Mouse (Mus musculus) ovary, postnatal 14 days (tissue): ENCODE results near the gene Rxfp2.

Experiments used
- DNase-seq: peaks from one replicate; pipeline ENCODE4 v3.0.0; 2022; ENCODE audit warnings: low spot score

Rxfp2 gene

DNA sequence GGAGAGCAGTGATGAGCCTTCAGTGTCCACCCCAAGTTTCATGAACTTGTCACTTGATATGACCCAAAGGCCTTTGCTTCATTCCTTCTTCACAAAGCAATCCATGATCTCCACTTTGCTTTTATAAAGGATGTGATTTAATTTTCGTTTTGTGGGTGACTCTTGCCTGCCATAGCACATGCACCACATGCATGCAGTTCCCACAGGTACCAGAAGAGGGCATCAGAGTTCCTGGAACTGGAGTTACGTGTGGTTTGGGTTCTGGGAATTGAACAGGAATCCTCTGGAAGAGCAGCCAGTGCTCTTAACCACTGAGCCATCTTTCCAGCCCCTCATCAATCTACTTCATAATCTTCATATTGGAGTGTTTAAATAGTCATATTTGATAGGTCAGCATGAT is 26.1 kb downstream of the Rxfp2 start:
- DNase-seq: no peak

- no peak for DNase-seq
These were observed 28.0 kb downstream of the Rxfp2 start for GRCm38 (mm10) chr5:150046438-150046837.

- DNase-seq: peak; percentile 12
These were observed 31.5 kb downstream of the Rxfp2 start for GRCm38 (mm10) chr5:150049946-150050345.

- DNase-seq: peak; percentile 14
These were observed 33.4 kb downstream of the Rxfp2 start for GRCm38 (mm10) chr5:150051828-150052227.

GRCm38 (mm10) chr5:150053294-150053693 is 34.8 kb downstream of the Rxfp2 start:
- DNase-seq: no peak

GRCm38 (mm10) chr5:150053956-150054355 is 35.5 kb downstream of the Rxfp2 start:
- no peak for DNase-seq

GRCm38 (mm10) chr5:150055322-150055721 is 36.8 kb downstream of the Rxfp2 start:
- DNase-seq: no peak

DNA sequence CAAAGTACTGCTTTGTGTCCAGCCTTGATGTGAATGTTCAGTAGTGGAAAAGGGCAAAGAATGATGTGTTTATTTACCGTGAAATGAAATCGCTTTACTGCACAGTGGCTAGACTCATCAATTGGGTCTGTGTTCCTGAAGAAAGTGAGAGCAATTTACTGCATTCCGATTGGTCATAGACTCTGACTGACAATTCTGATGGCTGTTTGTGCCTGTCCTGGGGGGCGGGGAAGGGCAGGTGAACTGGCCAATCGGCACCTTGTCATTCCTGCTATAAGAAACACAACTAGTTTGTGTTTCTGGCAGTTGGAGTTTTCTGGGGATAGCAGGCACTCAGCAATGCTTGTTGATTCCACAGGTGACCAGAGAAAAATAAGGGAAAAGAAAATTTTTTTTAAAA is 37.6 kb downstream of the Rxfp2 start:
- no peak for DNase-seq

DNA sequence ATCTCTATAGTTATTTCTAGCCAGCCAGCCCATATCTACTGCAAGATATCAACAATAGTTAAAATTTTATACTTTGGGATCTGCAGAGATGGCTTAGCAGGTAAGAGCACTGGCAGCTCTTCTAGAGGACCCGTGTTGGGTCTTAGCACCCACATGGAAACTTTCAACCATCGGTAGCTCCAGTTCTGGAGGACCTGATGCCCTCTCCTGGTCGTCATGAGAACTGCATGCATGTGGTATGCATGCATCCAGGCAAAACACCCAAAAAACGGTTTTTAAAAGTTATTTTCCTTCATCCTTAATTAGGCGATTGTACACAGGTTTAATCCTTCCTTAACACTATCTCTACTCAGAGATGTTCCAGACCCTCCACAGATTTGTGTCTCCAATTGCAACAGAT is 40.4 kb downstream of the Rxfp2 start:
- DNase-seq: no peak

DNA sequence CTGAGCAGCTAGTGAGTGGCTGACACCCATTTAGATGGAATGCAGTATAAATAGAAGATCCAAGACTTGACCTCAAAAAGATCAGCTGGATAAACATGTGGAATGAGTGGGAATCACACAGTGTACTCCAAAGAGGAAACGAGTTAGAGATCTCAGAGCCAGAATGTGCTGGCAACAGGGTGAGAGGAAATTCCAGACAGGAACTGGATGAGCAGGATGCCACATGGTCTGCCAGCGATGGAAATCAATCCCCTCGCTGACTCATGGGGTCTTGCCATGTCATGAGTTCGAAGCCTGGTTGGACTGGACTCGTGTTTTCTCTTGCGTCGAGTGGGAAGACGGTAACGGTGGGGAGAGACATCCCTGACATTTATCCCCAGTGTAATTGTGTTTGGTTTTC is 41.0 kb downstream of the Rxfp2 start:
- DNase-seq: no peak

DNA sequence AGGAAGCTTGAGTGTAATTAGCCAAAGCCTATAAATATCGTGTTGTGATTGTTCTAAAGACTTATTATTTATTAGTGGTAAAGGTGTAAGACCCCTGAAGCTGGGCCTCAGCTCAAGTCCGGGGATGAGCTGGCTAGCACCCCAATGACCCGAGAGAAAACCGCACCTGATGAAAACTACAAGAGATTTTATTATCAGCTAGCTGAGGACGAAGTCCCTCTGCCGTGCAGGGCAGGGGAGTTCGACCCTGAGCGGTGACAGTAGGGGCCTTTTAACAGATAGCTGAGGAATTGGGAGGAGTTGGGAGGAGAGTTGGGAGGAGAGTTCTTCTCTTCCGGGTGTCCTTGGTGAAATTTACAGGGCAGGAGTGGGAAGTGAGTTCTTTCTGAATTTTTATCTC is 42.6 kb downstream of the Rxfp2 start:
- DNase-seq: no peak

- DNase-seq: no peak
These were observed 45.8 kb downstream of the Rxfp2 start for GRCm38 (mm10) chr5:150064286-150064685.

GRCm38 (mm10) chr5:150070086-150070485 is 51.6 kb downstream of the Rxfp2 start:
- peak; percentile 7 for DNase-seq

GRCm38 (mm10) chr5:150071738-150072137 is 53.3 kb downstream of the Rxfp2 start:
- DNase-seq: no peak

DNA sequence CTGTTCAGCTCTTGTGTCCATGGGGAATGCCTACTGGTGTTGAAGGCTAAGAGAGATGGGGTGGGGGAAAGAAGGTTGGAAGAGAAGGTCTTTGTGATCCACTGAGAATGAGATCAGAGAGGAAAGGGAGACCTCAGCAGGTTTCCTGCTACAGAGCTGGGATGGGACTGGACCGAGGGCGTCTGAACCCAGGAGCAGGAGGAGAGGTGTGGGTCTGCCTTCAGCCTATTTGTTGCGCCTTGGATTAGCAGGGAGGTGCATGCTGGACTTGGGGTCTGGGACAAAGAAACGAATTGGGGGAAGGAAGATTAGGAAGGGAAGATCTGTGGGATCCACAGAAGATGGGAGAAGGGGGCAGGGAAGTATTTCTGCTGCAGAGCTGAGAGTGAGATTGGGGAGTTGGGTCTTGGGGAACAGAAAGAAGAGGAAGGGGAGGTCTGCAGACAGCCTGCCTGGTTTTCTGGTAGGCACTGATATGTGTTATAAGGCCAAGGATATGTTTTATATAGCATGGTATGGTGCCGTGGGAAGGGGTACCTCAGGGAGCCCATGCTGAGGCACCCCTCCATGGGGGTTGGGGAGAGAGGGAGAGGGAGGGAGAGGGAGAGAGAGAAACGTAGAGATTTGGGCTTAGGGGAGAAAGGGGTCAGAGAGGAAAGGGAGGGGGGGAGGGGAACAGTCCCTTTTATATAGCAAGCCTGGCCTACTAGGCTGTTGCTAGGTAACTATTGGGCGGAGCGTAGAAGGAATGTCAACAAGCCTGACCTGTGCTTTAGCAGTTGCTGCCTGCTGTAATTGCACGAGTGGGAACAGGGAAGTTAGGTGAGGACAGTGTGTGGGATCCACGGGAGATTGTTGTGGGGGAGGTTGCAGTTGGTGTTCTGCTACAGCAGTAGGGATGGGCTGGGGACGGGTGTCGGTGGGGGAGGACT is 61.7 kb downstream of the Rxfp2 start:
- no peak for DNase-seq

DNA sequence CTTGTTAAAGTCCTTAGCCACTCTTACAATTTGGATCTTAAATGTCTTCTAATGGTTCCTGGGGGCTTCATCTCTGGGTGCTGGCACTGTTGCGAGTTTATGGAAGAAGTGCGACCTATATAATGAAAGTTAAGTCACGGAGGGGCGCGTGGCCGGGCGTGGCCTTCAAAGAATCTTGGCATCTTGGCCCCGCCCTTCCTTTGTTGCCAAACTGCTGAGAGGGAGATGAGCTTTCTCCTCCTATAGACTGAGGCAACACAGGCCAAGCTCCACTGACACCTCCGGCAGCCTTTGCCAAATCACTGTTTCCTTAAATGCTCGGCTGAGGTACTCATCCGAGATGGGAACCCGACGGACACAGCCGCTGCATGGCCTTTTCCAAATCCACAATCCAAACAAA is 64.2 kb downstream of the Rxfp2 start:
- no peak for DNase-seq

GRCm38 (mm10) chr5:150083190-150083589 is 64.7 kb downstream of the Rxfp2 start:
- no peak for DNase-seq

DNA sequence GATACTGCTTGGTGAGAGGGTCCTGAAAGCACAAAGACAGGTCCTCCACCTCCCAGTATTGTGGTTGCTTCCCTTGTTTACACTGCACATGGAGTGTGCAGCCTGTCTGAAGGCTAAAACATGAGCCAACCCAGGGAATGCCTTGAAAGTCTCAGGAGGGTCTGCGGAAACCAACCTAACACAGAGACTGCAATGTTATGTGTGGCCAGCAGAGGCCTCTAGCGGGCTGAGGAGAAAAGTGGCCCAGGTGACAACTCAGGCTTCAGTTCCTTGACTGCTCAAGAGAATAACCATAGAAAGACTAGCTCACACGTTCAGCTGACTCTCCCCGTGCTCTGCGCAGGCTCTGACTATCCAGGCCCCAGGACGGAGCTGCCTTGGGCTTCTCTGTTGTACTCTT is 79.1 kb downstream of the Rxfp2 start:
- peak; percentile 31 for DNase-seq

DNA sequence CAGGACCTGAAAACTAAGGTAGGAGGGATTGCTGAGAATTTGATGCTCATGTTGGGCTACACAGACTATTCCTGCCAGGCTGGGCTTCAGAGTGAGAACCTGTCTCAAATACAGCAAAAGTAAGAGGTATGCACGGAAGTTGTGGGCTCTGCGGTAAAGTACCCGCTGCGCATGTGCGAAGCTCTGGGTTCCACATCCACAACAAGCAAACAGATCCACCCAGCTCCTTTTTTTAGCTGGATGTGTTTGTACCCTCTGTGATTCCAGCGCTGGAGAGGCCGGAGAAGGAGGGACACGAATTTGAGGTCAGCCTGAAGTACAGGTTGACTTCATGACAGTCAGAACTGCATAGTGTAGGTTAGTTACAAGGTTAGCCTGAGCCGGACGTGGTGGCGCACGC is 80.3 kb downstream of the Rxfp2 start:
- no peak for DNase-seq

DNA sequence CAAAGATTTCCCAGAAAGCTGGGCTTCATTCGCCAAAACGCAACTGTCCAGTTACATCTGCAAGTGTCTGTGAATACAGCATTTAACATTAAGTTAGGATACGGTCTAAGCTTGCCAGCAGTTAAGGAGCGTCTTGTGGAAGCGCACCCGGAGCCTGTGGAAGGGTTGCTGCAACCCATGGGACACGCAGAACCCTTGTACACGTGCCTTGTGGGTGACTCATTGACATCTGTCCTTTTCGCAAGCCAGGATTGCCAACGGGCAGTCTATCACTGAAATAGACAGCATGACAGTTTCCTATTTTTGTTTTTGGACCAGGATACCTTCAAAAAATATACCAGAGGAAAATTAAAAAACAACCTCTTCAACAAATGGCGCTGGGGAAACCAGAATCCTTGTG is 83.3 kb downstream of the Rxfp2 start:
- DNase-seq: no peak

DNA sequence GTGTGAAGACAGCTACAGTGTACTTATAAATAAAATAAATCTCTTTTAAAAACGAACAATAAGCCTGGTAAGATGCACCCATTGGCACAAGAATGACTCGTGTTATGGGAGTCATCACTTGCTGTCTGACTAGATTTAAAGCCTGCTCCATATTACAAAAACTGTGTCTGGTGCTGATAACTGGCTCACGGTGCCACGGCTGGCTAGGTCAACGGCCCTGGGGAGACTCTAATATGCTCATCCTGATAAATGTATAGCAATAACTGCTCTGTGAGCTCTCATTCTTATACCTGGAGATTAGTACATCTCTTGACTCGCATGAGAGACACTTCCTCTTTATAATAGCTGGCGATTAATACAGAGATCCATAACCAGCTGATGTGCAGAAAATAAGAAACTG is 87.9 kb downstream of the Rxfp2 start:
- no peak for DNase-seq

DNA sequence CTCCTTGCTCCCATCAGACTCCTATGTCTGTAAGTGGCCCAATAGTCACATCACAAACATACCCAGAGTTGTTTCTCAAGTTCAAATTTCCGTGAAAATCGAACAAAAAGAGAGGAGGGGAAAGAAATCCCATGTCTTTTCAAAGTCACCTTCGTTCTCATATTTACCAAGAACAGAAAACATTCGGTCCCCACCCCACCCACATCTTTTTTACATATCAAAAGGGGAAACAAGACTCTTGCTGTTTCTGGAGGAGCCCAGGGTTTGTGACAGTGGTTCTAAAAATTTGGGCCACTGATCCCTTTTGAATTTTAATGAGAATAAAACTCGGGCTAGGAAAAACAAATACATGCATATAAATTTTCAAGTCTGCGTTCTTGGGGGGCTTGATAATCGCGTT is 92.8 kb downstream of the Rxfp2 start:
- DNase-seq: no peak

DNA sequence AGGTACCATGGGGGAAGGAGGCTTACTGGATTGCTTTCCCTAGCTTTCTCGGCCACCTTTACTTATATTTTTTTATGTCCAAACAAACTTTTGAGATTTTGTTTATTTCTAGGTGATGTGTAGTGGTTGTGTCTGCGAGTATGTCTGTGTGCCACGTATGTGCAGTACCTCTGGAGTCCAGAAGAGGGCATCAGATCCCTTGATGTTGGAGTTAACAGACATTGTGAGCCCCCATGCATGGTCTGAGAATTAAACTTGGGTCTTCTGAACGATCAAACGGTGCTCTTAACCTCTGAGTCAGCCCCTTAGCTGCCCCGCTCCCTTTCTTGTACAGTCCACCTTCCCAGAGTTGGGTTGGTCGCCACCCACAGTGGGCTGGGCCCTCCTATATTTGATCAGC is 95.5 kb downstream of the Rxfp2 start:
- peak; percentile 29 for DNase-seq

DNA sequence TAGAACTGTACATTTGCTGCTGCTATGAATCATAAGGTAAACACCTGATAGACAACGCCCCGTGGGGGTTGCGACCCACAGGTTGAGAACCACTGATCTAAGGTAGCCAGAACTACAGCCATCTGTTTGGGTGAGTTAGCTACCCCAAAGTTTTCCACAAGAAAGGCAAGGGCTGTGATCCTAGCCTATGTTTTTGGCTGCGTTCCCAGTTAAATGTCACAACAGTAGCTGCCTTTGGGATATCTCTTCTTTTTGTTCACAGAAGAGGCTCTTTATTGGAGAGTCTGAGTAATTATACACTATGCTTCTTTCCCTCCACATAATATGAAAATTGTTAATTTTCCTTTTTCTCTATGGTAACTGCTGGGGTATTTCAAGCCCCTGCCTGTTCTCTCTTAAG is 96.3 kb downstream of the Rxfp2 start:
- no peak for DNase-seq
